Comparison of ENCODE assay signal across 8 mouse cellular contexts in the genomic region with DNA sequence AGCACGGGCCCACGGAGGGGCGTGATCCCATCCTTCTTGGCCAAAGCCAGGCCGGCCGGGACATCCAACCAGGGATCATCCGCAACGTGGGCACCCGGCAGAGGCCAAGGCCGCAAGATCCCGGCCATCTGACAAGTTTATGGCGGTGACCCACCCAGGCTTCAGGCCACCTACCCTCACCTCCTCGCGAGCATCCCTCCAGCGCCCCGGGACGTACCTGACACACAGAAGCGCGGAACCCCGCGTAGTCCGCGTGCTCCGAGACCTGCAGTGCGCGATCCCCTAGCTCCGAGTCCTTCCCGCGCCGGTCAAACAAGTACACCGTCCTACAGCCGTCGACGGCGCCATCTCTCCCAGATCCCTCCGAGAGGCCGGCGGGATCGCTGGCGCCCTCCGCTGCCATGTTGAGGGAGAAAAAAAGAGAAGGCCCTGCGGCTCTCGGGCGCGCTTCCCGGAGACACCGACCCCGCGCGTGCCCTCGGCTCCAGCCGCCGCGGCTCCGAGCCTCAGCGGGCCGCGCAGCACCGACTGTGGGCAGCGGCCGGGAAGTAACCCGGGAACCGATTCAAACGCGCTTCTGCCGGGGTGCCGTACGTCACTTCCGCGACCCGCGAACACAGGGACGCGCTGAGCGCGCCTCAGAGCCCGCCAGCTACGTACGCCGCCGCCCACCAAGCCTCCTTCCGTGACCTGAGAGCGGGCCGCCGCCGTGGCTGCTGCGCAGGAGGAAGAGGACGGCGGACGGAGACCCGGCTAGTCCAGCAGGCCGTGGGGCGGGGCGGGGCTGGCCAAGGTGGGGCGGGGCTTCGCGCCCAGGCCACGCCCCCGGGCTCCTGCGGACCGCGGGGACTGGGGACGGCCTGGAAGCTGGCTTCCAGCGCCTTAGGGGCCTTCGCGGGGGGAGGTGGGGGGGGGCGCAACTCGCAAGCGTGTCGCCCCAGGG. TPM values are rescaled to one million over a fixed set of nuclear protein-coding genes. Genes with fewer than 3 reads are reported as not detected.
A peak's percentile ranks its signal among the peaks of the same experiment; 100 is the strongest.
DNase-seq lines count a peak whose midpoint lies in the region; ATAC-seq and TF ChIP-seq lines count a peak whose summit lies in the region.

A gene (minus strand): TSS at position 582 of the 943 bp plus-strand sequence.

- H3K27ac ChIP-seq in gastrocnemius, adult 2 months: peak within 1 kb of the TSS; percentile 96
- H3K27ac ChIP-seq in hindbrain, postnatal 0 days: peak within 1 kb of the TSS; percentile 99
- peak within 1 kb of the TSS; percentile 97 for H3K27ac ChIP-seq in left cerebral cortex, adult 2 months
- peak within 1 kb of the TSS; percentile 48 for H3K27ac ChIP-seq in macrophage

- H3K27me3 ChIP-seq in hindbrain, postnatal 0 days (ENCODE audit: insufficient read depth, low read length): no peaks in the 10 kb centered on the region

- no peaks in the 10 kb centered on the region for H3K36me3 ChIP-seq in hindbrain, postnatal 0 days (ENCODE audit: insufficient read depth, low read length)
- no peaks in the 10 kb centered on the region for H3K36me3 ChIP-seq in macrophage (ENCODE audit: inconsistent target)

- H3K79me2 ChIP-seq in macrophage (ENCODE audit: inconsistent target): peaks cover 49% of the 10 kb centered on the region

- 3% methylated on average over 90 of the region's 109 CpGs for WGBS in hindbrain, postnatal 0 days
- WGBS in macrophage (ENCODE audit: missing documents): 1% methylated on average over 107 of the region's 109 CpGs

- peak; percentile 96 for DNase-seq in gastrocnemius, adult 2 months
- peak; percentile 95 for DNase-seq in hindbrain, postnatal 0 days (ENCODE audit: low spot score)
- DNase-seq in left cerebral cortex, adult 2 months (ENCODE audit: extremely low spot score in 1 of 2, low spot score in 2 of 2): peak; percentile 92 to 93
- DNase-seq in retina, postnatal 7 days (ENCODE audit: low read depth, low spot score): peak; percentile 87
- peak; percentile 89 to 94 for DNase-seq in urinary bladder, adult 18-20 months (ENCODE audit: low spot score in 2 of 2)

- H3K9ac ChIP-seq in hindbrain, postnatal 0 days (replicated peaks; ENCODE audit: low read length): peak within 1 kb of the TSS; percentile 96

- H3K4me2 ChIP-seq in hindbrain, postnatal 0 days (ENCODE audit: low read depth, low read length): peak within 1 kb of the TSS; percentile 85

- TF ChIP-seq CTCF in gastrocnemius, adult 2 months (IDR thresholded peaks at IDR 0.05): 0 out of 2 replicates have a peak, but pooled peaks have one; percentile 4
- TF ChIP-seq CTCF in hindbrain, postnatal 0 days (IDR thresholded peaks at IDR 0.05; ENCODE audit: low read depth): peak; percentile 22; the same call in 1 of the 2 replicates
- TF ChIP-seq CTCF in left cerebral cortex, adult 2 months (IDR thresholded peaks at IDR 0.05): no peak; the same call in none of the 2 replicates

- ATAC-seq in activated CD4-positive, CD25-positive, alpha-beta regulatory T cell, adult 4 months: peak; percentile 77
- ATAC-seq in common myeloid progenitor, adult 5-6 weeks (replicated peaks; ENCODE audit: low read depth, poor library complexity, severe bottlenecking): peak; percentile 92
- ATAC-seq in hindbrain, postnatal 0 days: peak; percentile 94

- H3K4me3 ChIP-seq in gastrocnemius, adult 2 months: peak within 1 kb of the TSS; percentile 80
- peak within 1 kb of the TSS; percentile 92 for H3K4me3 ChIP-seq in hindbrain, postnatal 0 days (ENCODE audit: low read length)
- peak within 1 kb of the TSS; percentile 95 for H3K4me3 ChIP-seq in left cerebral cortex, adult 2 months
- H3K4me3 ChIP-seq in macrophage (ENCODE audit: inconsistent target): peak within 1 kb of the TSS; percentile 78

- intact Hi-C loops in gastrocnemius, adult 2 months (cut with DNase I): loop anchor here (5.0 kb wide), 1 partner anchor 52 kb away; a partner anchor contains a TSS
- intact Hi-C loops in left cerebral cortex, adult 2 months (cut with DNase I): loop anchor here (1.0 to 5.0 kb wide), 2 partner anchors 52 to 142 kb away; a partner anchor contains a TSS

- H3K4me1 ChIP-seq in hindbrain, postnatal 0 days (ENCODE audit: insufficient read depth, low read length): peaks cover 7% of the 10 kb centered on the region; the same call in 1 of the 2 replicates

- no peaks in the 10 kb centered on the region for H3K9me3 ChIP-seq in hindbrain, postnatal 0 days (ENCODE audit: low read length)

RNA-seq across cellular contexts. Expression of the gene that starts here (rescaled TPM):
- 10 to 100 TPM; 77.1 to 98.8 TPM for polyA plus RNA-seq in activated CD4-positive, CD25-positive, alpha-beta regulatory T cell, adult 4 months (2017; shearing (Covaris generic))
- 215 and 225 TPM in 2 replicates for total RNA-seq in common myeloid progenitor, adult 5-6 weeks (2017)
- 10 to 100 TPM; 11.0 to 12.1 TPM for total RNA-seq in gastrocnemius, adult 2 months (2021)
- total RNA-seq in hindbrain, postnatal 0 days (2014; rRNA removed): 35.3 and 42.2 TPM in 2 replicates
- polyA plus RNA-seq in hindbrain, postnatal 0 days (2015; fragmentation: Nextera tagmentation; extraction: Ambion mirVana): 33.9 and 35.4 TPM in 2 replicates
- total RNA-seq in left cerebral cortex, adult 2 months (2021): 10 to 100 TPM; 32.5 to 34.5 TPM
- total RNA-seq in macrophage (2018; cell fraction: chromatin; rRNA removed): 100 to 1,000 TPM; 107 to 354 (median 288) TPM
- 10 to 100 TPM; 21.0 to 54.6 (median 38.0) TPM for total RNA-seq in macrophage (2018; cell fraction: cytosol; rRNA removed)
- 100 to 1,000 TPM in 19 of 26 experiments, 10 to 100 TPM in 7; 70.6 to 233 (median 154) TPM for total RNA-seq in macrophage (2018; cell fraction: nucleus; rRNA removed)
- 34.4 to 51.6 TPM (median 38.1 TPM) in 3 replicates for polyA plus RNA-seq in macrophage (2018)

Comparison
In these comparisons a context has a peak if more than half of its experiments do, and no peak if none do; other contexts are left out.
1. Peak in every context shown above with its lines: DNase-seq, ATAC-seq, H3K4me3 ChIP-seq and H3K27ac ChIP-seq.
2. H3K27ac ChIP-seq: peak in every context shown above with its lines; median percentile 99 in hindbrain, postnatal 0 days; 97 in left cerebral cortex, adult 2 months; 96 in gastrocnemius, adult 2 months; 48 in macrophage.